Mouse (Mus musculus): ENCODE data around the gene Iqcf4. TPM values are rescaled to one million over a fixed set of nuclear protein-coding genes. Genes with fewer than 3 reads are reported as not detected.
A peak's percentile ranks its signal among the peaks of the same experiment; 100 is the strongest.

Gene Iqcf4
- polyA plus RNA-seq, 1 experiment from 2014 or later = not detected

DNA sequence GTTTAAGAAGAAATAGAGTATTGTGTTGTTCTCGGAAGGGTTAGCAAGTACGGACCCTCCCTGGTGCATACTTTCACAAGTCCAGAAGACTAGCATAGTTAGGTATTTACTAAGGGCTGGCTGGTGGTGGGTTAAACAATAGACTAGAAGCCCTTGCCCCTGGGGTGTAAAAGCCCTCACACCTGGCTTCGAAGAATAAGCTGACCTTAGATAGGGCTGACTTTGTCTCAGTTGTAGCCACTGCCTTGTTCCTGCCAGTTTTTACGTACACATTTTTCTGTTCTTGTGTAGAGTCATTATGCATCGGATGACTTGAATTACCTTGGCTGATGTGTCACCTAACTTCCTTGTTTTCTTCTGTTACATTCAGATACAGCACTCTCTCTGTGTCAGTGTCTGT lies 2.6 kb upstream of the Iqcf4 start:
- WGBS = 92% methylated on average over 5 of the region's 5 CpGs
- H3K36me3 ChIP-seq = no peaks in the 10 kb centered on the region
- H3K4me1 ChIP-seq = no peaks in the 10 kb centered on the region

DNA sequence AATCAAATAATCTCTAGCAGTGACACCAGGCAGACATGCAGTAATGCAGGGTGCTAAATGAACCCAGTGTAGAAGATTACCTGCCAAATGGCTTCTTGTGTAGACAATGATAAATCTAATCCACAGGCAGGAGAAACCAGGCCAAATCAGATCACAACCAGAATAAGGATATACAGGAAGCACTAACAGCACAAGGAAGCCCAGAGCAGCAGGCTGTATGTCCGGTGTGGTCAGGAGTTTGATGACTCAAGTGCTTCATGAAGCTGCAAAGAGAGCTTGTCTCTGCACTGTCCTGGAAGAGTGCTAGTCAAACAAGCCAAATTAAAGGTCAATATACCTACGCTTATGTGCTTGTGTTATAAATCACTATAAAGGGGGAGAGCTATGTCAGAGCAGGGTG lies 1.4 kb upstream of the Iqcf4 start:
- Histone ChIP-seq H3K4me3 (no peak overlapping the region), H3K9me3 (replicated peaks) (no peaks in the 10 kb centered on the region), H3K4me1 (no peaks in the 10 kb centered on the region), H3K36me3 (no peaks in the 10 kb centered on the region), H3K27me3 (ENCODE audit: low read depth, poor library complexity, severe bottlenecking) (no peaks in the 10 kb centered on the region), H3K27ac (no peak overlapping the region)
- no peak for DNase-seq (ENCODE audit: low spot score)
- WGBS = 86% methylated on average over 2 of the region's 2 CpGs

More for the DNA sequence above, 2.6 kb upstream of the Iqcf4 start:
- Histone ChIP-seq H3K27ac (no peak overlapping the region), H3K4me3 (no peak overlapping the region), H3K27me3 (ENCODE audit: low read depth, poor library complexity, severe bottlenecking) (no peaks in the 10 kb centered on the region), H3K9me3 (replicated peaks) (no peaks in the 10 kb centered on the region)
- no peak for DNase-seq (ENCODE audit: low spot score)

GRCm38 (mm10) chr9:106566437-106566836 lies 4.4 kb downstream of the Iqcf4 start:
- no peak for DNase-seq (ENCODE audit: low spot score)

DNA sequence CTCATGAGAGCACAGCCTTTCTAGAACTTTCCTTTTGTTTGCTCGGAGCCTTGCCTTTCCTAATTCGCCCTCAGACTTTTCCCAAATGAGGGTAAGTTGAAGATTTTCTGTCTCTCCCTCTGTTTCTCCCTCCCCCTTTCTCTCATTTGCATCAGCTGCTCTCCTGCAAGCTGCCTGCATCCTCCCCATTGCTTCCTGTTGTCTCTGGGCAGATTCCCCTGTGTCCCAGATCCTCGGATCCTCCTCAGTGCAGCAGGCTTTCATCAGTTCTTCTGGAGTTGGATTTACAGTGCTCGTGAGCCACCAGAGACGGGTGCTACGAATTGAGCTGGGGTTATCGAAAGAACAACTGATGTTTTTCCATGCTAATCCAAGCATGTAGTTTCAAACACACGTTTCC lies 6.8 kb downstream of the Iqcf4 start:
- H3K36me3 ChIP-seq = no peaks in the 10 kb centered on the region
- 0 out of 2 replicates have a peak, but pooled peaks cover 3% of the 10 kb centered on the region for H3K4me1 ChIP-seq
- WGBS = 84% methylated on average over 8 of the region's 8 CpGs
- H3K27me3 ChIP-seq (ENCODE audit: low read depth, poor library complexity, severe bottlenecking) = no peaks in the 10 kb centered on the region
- no peaks in the 10 kb centered on the region for H3K9me3 ChIP-seq (replicated peaks)
- no peak for DNase-seq (ENCODE audit: low spot score)
- no peak overlapping the region for H3K4me3 ChIP-seq
- no peak overlapping the region for H3K27ac ChIP-seq

More at GRCm38 (mm10) chr9:106566437-106566836, 4.4 kb downstream of the Iqcf4 start:
- no peak overlapping the region for H3K27ac ChIP-seq
- H3K27me3 ChIP-seq (ENCODE audit: low read depth, poor library complexity, severe bottlenecking) = no peaks in the 10 kb centered on the region
- no peak overlapping the region for H3K4me3 ChIP-seq
- no peaks in the 10 kb centered on the region for H3K36me3 ChIP-seq
- 0 out of 2 replicates have a peak, but pooled peaks cover 3% of the 10 kb centered on the region for H3K4me1 ChIP-seq
- no peaks in the 10 kb centered on the region for H3K9me3 ChIP-seq (replicated peaks)
- 63% methylated on average over 11 of the region's 11 CpGs for WGBS

GRCm38 (mm10) chr9:106562291-106562690 lies 8.5 kb downstream of the Iqcf4 start:
- H3K27ac ChIP-seq = no peak overlapping the region
- H3K36me3 ChIP-seq = no peaks in the 10 kb centered on the region
- no peaks in the 10 kb centered on the region for H3K27me3 ChIP-seq (ENCODE audit: low read depth, poor library complexity, severe bottlenecking)
- WGBS = 91% methylated on average over 11 of the region's 11 CpGs
- 0 out of 2 replicates have a peak, but pooled peaks cover 3% of the 10 kb centered on the region for H3K4me1 ChIP-seq
- DNase-seq (ENCODE audit: low spot score) = no peak
- no peaks in the 10 kb centered on the region for H3K9me3 ChIP-seq (replicated peaks)
- no peak overlapping the region for H3K4me3 ChIP-seq

DNA sequence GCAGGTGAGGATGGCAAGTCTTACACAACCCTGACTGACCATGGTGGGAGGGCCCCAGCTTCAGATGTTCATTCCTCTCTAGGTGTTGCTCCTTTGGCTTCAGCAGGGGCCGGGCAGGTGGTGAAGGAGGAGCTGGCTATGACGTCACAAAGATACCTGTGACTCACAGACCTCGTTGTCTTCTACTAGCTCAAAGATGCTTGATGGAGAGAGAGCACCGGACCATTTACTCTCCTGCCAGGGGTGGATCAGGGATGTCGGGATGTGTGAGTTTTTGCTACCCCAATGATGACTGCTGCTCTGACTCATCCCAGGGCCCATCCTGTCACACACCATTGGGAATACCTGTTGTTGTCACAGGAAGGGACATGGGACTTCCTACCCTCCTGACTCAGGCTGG lies 9.3 kb downstream of the Iqcf4 start, which contains the start of gene Iqcf3:
Gene Iqcf3, minus strand, starts transcription at position 101 of the 400 bp plus-strand sequence.
- Histone ChIP-seq H3K4me3 (no peak within 1 kb of the TSS), H3K36me3 (no peaks in the 10 kb centered on the region), H3K9me3 (replicated peaks) (no peaks in the 10 kb centered on the region), H3K27ac (no peak within 1 kb of the TSS), H3K4me1 (0 out of 2 replicates have a peak, but pooled peaks cover 3% of the 10 kb centered on the region), H3K27me3 (ENCODE audit: low read depth, poor library complexity, severe bottlenecking) (no peaks in the 10 kb centered on the region)
- no peak for DNase-seq (ENCODE audit: low spot score)
- 90% methylated on average over 5 of the region's 5 CpGs for WGBS

DNA sequence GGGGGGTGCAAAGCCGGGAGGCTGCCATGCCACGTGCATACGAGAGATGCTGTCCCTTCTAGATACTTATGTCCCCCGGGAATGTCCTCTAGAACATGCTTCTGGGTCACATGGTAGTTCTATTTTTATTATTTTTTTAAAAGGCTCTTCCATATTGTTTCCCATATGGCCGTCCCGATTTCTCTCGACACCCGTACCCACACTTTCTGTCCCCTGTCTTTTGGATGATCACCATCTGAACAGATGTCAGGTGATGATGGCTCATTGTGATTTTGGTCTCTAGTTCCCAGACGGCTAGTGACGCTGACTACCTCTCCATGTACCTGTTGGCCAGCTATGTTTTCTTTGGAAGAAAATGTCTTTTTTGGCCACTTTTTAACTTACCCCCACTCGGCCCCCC lies 35.8 kb downstream of the Iqcf4 start:
- Histone ChIP-seq H3K27ac (no peak overlapping the region), H3K4me3 (no peak overlapping the region), H3K27me3 (ENCODE audit: low read depth, poor library complexity, severe bottlenecking) (no peaks in the 10 kb centered on the region), H3K4me1 (no peaks in the 10 kb centered on the region), H3K36me3 (no peaks in the 10 kb centered on the region), H3K9me3 (replicated peaks) (no peaks in the 10 kb centered on the region)
- no peak for DNase-seq (ENCODE audit: low spot score)
- WGBS = 91% methylated on average over 11 of the region's 11 CpGs

GRCm38 (mm10) chr9:106534296-106534695 lies 36.5 kb downstream of the Iqcf4 start:
- H3K36me3 ChIP-seq = no peaks in the 10 kb centered on the region
- H3K27me3 ChIP-seq (ENCODE audit: low read depth, poor library complexity, severe bottlenecking) = no peaks in the 10 kb centered on the region
- H3K4me1 ChIP-seq = no peaks in the 10 kb centered on the region
- no peak for DNase-seq (ENCODE audit: low spot score)
- H3K27ac ChIP-seq = no peak overlapping the region
- no peaks in the 10 kb centered on the region for H3K9me3 ChIP-seq (replicated peaks)
- no peak overlapping the region for H3K4me3 ChIP-seq
- 95% methylated on average over 7 of the region's 7 CpGs for WGBS

DNA sequence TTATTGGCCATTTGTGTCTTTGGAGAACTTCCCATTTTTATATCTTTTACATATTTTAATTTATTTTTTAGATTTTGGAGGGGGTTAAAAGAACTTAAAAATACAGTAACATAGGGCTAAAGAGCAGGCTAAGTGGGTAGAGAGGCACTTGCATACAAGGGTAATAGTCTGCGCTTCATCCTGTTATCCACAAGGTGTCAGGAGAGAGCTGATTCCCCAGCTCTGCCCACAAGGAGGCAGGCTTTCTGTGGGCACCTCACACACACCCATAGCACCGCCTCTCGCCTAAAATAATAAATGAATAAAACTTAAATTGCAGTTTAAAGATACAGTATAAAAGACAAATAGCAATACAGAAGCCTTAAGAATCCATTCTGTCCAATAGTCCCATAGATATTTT lies 39.0 kb downstream of the Iqcf4 start:
- 34% methylated on average over 3 of the region's 3 CpGs for WGBS
- H3K4me3 ChIP-seq = no peak overlapping the region
- no peak overlapping the region for H3K27ac ChIP-seq
- H3K9me3 ChIP-seq (replicated peaks) = no peaks in the 10 kb centered on the region
- peak; percentile 38 for DNase-seq (ENCODE audit: low spot score)
- H3K36me3 ChIP-seq = no peaks in the 10 kb centered on the region
- no peaks in the 10 kb centered on the region for H3K27me3 ChIP-seq (ENCODE audit: low read depth, poor library complexity, severe bottlenecking)
- no peaks in the 10 kb centered on the region for H3K4me1 ChIP-seq

DNA sequence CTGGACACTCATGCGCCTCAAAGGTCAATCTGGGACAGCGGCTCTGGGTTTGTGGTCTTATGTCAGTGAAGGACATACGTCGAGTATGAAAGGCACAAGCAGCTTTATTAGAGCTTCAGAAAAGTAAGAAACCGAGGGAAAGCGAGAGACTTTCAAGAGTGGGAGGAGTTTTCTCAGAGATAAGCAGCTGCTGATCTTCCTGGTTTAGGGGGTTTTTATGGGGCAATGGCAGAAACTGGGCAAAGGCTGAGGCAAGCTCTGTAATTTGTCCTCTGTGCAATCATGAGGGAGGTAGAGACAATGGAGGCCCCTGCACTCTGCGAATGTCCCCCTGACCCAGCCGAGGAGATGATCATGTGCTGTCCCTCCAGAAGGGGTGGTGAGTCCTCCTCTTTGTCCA lies 50.9 kb downstream of the Iqcf4 start:
- Histone ChIP-seq H3K27ac (no peak overlapping the region), H3K4me1 (no peaks in the 10 kb centered on the region), H3K4me3 (no peak overlapping the region), H3K36me3 (no peaks in the 10 kb centered on the region), H3K9me3 (replicated peaks) (no peaks in the 10 kb centered on the region), H3K27me3 (ENCODE audit: low read depth, poor library complexity, severe bottlenecking) (no peaks in the 10 kb centered on the region)
- DNase-seq (ENCODE audit: low spot score) = no peak
- WGBS = 82% methylated on average over 8 of the region's 8 CpGs

DNA sequence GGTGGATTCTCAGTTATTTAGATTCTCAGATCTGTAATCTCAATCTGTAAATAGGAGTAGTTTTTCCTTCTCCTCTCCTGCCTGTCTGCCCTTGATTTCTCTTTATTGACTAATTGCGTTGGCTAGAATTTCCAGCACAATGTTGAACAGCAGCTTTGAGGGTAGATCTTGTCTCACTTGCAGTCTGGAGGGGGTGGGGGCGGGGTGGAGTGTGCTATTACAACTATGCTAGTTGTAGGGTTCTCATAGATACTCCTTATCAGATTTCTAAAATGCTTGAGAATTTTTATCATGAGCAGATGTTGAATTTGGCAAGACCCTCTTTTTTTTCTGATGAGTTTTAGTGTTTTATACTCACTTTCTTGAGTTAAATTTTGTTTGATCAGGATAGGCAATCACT lies 51.4 kb downstream of the Iqcf4 start:
- no peaks in the 10 kb centered on the region for H3K4me1 ChIP-seq
- no peaks in the 10 kb centered on the region for H3K27me3 ChIP-seq (ENCODE audit: low read depth, poor library complexity, severe bottlenecking)
- H3K36me3 ChIP-seq = no peaks in the 10 kb centered on the region
- H3K4me3 ChIP-seq = no peak overlapping the region
- H3K9me3 ChIP-seq (replicated peaks) = no peaks in the 10 kb centered on the region
- WGBS = 87% methylated on average over 2 of the region's 2 CpGs
- no peak overlapping the region for H3K27ac ChIP-seq
- DNase-seq (ENCODE audit: low spot score) = no peak

Other genes with a start within 250 kb of the Iqcf4 start
- gene Dusp7, start 202.4 kb downstream of the Iqcf4 start, polyA plus RNA-seq (2016; fragmentation: Nextera tagmentation; extraction: Ambion mirVana) = 43.1 and 44.9 TPM in 2 replicates
- 1,033 and 1,267 TPM in 2 replicates for gene Rpl29, start 141.5 kb downstream of the Iqcf4 start, polyA plus RNA-seq (2016; fragmentation: Nextera tagmentation; extraction: Ambion mirVana)
- gene Acy1, start 132.7 kb downstream of the Iqcf4 start, polyA plus RNA-seq (2016; fragmentation: Nextera tagmentation; extraction: Ambion mirVana) = 49.4 and 52.8 TPM in 2 replicates
- 5.9 and 7.6 TPM in 2 replicates for gene Abhd14b, start 123.5 kb downstream of the Iqcf4 start, polyA plus RNA-seq (2016; fragmentation: Nextera tagmentation; extraction: Ambion mirVana)
- gene Abhd14a, start 123.3 kb downstream of the Iqcf4 start, polyA plus RNA-seq (2016; fragmentation: Nextera tagmentation; extraction: Ambion mirVana) = 45.0 and 46.9 TPM in 2 replicates
- gene Pcbp4, start 117.7 kb downstream of the Iqcf4 start, polyA plus RNA-seq (2016; fragmentation: Nextera tagmentation; extraction: Ambion mirVana) = 275 and 316 TPM in 2 replicates
- gene Gpr62, start 105.1 kb downstream of the Iqcf4 start, polyA plus RNA-seq (2016; fragmentation: Nextera tagmentation; extraction: Ambion mirVana) = 0.16 and 0.59 TPM in 2 replicates
- 81.6 and 110 TPM in 2 replicates for gene Rrp9, start 95.0 kb downstream of the Iqcf4 start, polyA plus RNA-seq (2016; fragmentation: Nextera tagmentation; extraction: Ambion mirVana)
- 1.9 and 2.3 TPM in 2 replicates for gene Parp3, start 94.0 kb downstream of the Iqcf4 start, polyA plus RNA-seq (2016; fragmentation: Nextera tagmentation; extraction: Ambion mirVana)
- not detected in 2 replicates for gene Iqcf1, start 71.0 kb downstream of the Iqcf4 start, polyA plus RNA-seq (2016; fragmentation: Nextera tagmentation; extraction: Ambion mirVana)
- not detected in 2 replicates for gene Iqcf5, start 56.4 kb downstream of the Iqcf4 start, polyA plus RNA-seq (2016; fragmentation: Nextera tagmentation; extraction: Ambion mirVana)
- not detected in 2 replicates for gene Iqcf3, start 9.4 kb downstream of the Iqcf4 start, polyA plus RNA-seq (2016; fragmentation: Nextera tagmentation; extraction: Ambion mirVana)
- gene Iqcf6, start 55.6 kb upstream of the Iqcf4 start, polyA plus RNA-seq (2016; fragmentation: Nextera tagmentation; extraction: Ambion mirVana) = not detected in 2 replicates
- gene Grm2, start 85.1 kb upstream of the Iqcf4 start, polyA plus RNA-seq (2016; fragmentation: Nextera tagmentation; extraction: Ambion mirVana) = not detected in 2 replicates
- 22.9 and 32.1 TPM in 2 replicates for gene Tex264, start 114.9 kb upstream of the Iqcf4 start, polyA plus RNA-seq (2016; fragmentation: Nextera tagmentation; extraction: Ambion mirVana)
- 11.0 and 12.6 TPM in 2 replicates for gene Rad54l2, start 218.2 kb upstream of the Iqcf4 start, polyA plus RNA-seq (2016; fragmentation: Nextera tagmentation; extraction: Ambion mirVana)

All from limb, embryonic 10.5 days (tissue).